Mouse (Mus musculus): ENCODE measurements around the gene Mycbp2. TPM values are rescaled to one million over a fixed set of nuclear protein-coding genes. Genes with fewer than 3 reads are reported as not detected.

The Mycbp2 gene
- polyA plus RNA-seq, 1 experiment, result 17.8 TPM

DNA sequence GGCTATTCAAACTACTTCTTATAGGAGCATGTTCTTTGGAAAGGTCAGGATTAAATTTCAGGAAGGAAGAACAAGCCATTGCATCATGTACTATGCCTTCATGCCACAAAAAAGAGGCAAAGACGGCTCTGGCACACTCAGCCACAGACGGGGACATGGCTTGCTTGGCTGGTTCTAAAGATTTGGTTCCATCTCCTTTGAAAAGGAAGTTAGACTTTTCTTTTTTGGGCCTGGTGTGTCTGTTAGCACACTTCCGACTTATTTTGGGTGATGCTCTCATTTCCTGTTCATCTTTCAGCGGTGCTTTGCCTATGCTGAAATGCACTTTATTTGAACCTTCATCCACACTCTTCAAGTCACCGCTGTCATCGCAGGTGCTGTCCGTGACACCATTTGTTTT lies 190.9 kb downstream of the Mycbp2 start:
- 76% methylated on average over 7 of the region's 7 CpGs for WGBS
- no peaks in the 10 kb centered on the region for H3K27me3 ChIP-seq (replicated peaks; ENCODE audit: control insufficient read depth, insufficient read depth, low read length)
- DNase-seq, result peak; percentile 10
- peaks cover 6% of the 10 kb centered on the region for H3K36me3 ChIP-seq (ENCODE audit: control insufficient read depth, insufficient read depth, low read length)
- no peak overlapping the region for H3K27ac ChIP-seq (ENCODE audit: insufficient read depth, low read depth, low read length)
- H3K4me1 ChIP-seq (ENCODE audit: control insufficient read depth, insufficient read depth, low read length), result no peaks in the 10 kb centered on the region
- TF ChIP-seq POLR2A (IDR thresholded peaks at IDR 0.05; ENCODE audit: low read depth, low read length) (no peak), CTCF (conservative IDR thresholded peaks at IDR 0.05; ENCODE audit: insufficient read depth, insufficient read length, low read depth, low read length) (no peak)
- H3K4me3 ChIP-seq (ENCODE audit: insufficient read depth, low read depth, low read length), result no peak overlapping the region

- TF ChIP-seq CTCF (conservative IDR thresholded peaks at IDR 0.05; ENCODE audit: insufficient read depth, insufficient read length, low read depth, low read length) (no peak), POLR2A (IDR thresholded peaks at IDR 0.05; ENCODE audit: low read depth, low read length) (no peak)
- no peaks in the 10 kb centered on the region for H3K4me1 ChIP-seq (ENCODE audit: control insufficient read depth, insufficient read depth, low read length)
- no peak overlapping the region for H3K4me3 ChIP-seq (ENCODE audit: insufficient read depth, low read depth, low read length)
- peaks cover 2% of the 10 kb centered on the region for H3K36me3 ChIP-seq (ENCODE audit: control insufficient read depth, insufficient read depth, low read length)
- no peak overlapping the region for H3K27ac ChIP-seq (ENCODE audit: insufficient read depth, low read depth, low read length)
- no peaks in the 10 kb centered on the region for H3K27me3 ChIP-seq (replicated peaks; ENCODE audit: control insufficient read depth, insufficient read depth, low read length)
- no peak for DNase-seq
- 94% methylated on average over 5 of the region's 5 CpGs for WGBS
Measured at GRCm38 (mm10) chr14:103150139-103150538, 196.5 kb downstream of the Mycbp2 start.

- Histone ChIP-seq H3K4me3 (ENCODE audit: insufficient read depth, low read depth, low read length) (no peak overlapping the region), H3K27ac (ENCODE audit: insufficient read depth, low read depth, low read length) (no peak overlapping the region), H3K27me3 (replicated peaks; ENCODE audit: control insufficient read depth, insufficient read depth, low read length) (no peaks in the 10 kb centered on the region), H3K4me1 (ENCODE audit: control insufficient read depth, insufficient read depth, low read length) (no peaks in the 10 kb centered on the region), H3K36me3 (ENCODE audit: control insufficient read depth, insufficient read depth, low read length) (peaks cover 7% of the 10 kb centered on the region)
- 75% methylated on average over 2 of the region's 2 CpGs for WGBS
- TF ChIP-seq POLR2A (IDR thresholded peaks at IDR 0.05; ENCODE audit: low read depth, low read length) (no peak), CTCF (conservative IDR thresholded peaks at IDR 0.05; ENCODE audit: insufficient read depth, insufficient read length, low read depth, low read length) (peak; percentile 77)
- peak; percentile 58 for DNase-seq
Measured at GRCm38 (mm10) chr14:103131991-103132390, 214.6 kb downstream of the Mycbp2 start.

DNA sequence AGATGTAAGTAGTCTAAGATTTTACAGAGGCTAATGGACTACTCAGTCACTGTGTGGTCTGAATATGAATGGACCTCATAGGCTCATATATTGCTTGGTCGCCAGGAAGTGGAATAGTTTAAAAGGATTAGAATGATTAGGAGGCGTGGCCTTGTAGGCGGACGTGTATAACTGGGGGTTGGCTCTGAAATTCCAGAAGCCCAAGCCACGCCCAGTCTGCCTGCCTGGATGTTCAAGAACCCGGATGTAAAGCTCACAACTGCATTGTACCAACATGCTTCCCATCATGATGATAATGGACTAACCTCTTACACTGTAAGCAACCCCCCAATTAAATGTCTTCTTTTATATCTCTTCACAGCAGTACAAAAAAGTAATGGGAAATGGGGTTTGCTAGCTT lies 220.9 kb downstream of the Mycbp2 start:
- WGBS, result 90% methylated on average over 6 of the region's 6 CpGs
- Histone ChIP-seq H3K4me3 (ENCODE audit: insufficient read depth, low read depth, low read length) (no peak overlapping the region), H3K4me1 (ENCODE audit: control insufficient read depth, insufficient read depth, low read length) (no peaks in the 10 kb centered on the region), H3K27ac (ENCODE audit: insufficient read depth, low read depth, low read length) (no peak overlapping the region), H3K36me3 (ENCODE audit: control insufficient read depth, insufficient read depth, low read length) (peaks cover 15% of the 10 kb centered on the region), H3K27me3 (replicated peaks; ENCODE audit: control insufficient read depth, insufficient read depth, low read length) (no peaks in the 10 kb centered on the region)
- no peak for TF ChIP-seq CTCF (conservative IDR thresholded peaks at IDR 0.05; ENCODE audit: insufficient read depth, insufficient read length, low read depth, low read length)
- TF ChIP-seq POLR2A (IDR thresholded peaks at IDR 0.05; ENCODE audit: low read depth, low read length), result no peak
- DNase-seq, result no peak

GRCm38 (mm10) chr14:103114994-103115670 lies 231.5 kb downstream of the Mycbp2 start:
- no peak overlapping the region for H3K27ac ChIP-seq (ENCODE audit: insufficient read depth, low read depth, low read length)
- WGBS, result 69% methylated on average over 3 of the region's 3 CpGs

GRCm38 (mm10) chr14:103112606-103113363 lies 233.8 kb downstream of the Mycbp2 start:
- Histone ChIP-seq H3K27me3 (replicated peaks; ENCODE audit: control insufficient read depth, insufficient read depth, low read length) (no peaks in the 10 kb centered on the region), H3K4me1 (ENCODE audit: control insufficient read depth, insufficient read depth, low read length) (peaks cover 4% of the 10 kb centered on the region; the same call in 1 of the 2 replicates), H3K36me3 (ENCODE audit: control insufficient read depth, insufficient read depth, low read length) (peaks cover 2% of the 10 kb centered on the region), H3K27ac (ENCODE audit: insufficient read depth, low read depth, low read length) (peak overlapping the region; percentile 51), H3K4me3 (ENCODE audit: insufficient read depth, low read depth, low read length) (no peak overlapping the region)
- DNase-seq, result peak; percentile 82
- TF ChIP-seq CTCF (conservative IDR thresholded peaks at IDR 0.05; ENCODE audit: insufficient read depth, insufficient read length, low read depth, low read length), result no peak
- TF ChIP-seq POLR2A (IDR thresholded peaks at IDR 0.05; ENCODE audit: low read depth, low read length), result no peak
- 60% methylated on average over 3 of the region's 3 CpGs for WGBS

More at GRCm38 (mm10) chr14:103114994-103115670, 231.5 kb downstream of the Mycbp2 start:
- H3K4me3 ChIP-seq (ENCODE audit: insufficient read depth, low read depth, low read length), result no peak overlapping the region
- TF ChIP-seq POLR2A (IDR thresholded peaks at IDR 0.05; ENCODE audit: low read depth, low read length), result no peak
- no peak for TF ChIP-seq CTCF (conservative IDR thresholded peaks at IDR 0.05; ENCODE audit: insufficient read depth, insufficient read length, low read depth, low read length)
- peak; percentile 27 for DNase-seq
- peaks cover 2% of the 10 kb centered on the region for H3K36me3 ChIP-seq (ENCODE audit: control insufficient read depth, insufficient read depth, low read length)
- no peaks in the 10 kb centered on the region for H3K27me3 ChIP-seq (replicated peaks; ENCODE audit: control insufficient read depth, insufficient read depth, low read length)
- peaks cover 4% of the 10 kb centered on the region; the same call in 1 of the 2 replicates for H3K4me1 ChIP-seq (ENCODE audit: control insufficient read depth, insufficient read depth, low read length)

DNA sequence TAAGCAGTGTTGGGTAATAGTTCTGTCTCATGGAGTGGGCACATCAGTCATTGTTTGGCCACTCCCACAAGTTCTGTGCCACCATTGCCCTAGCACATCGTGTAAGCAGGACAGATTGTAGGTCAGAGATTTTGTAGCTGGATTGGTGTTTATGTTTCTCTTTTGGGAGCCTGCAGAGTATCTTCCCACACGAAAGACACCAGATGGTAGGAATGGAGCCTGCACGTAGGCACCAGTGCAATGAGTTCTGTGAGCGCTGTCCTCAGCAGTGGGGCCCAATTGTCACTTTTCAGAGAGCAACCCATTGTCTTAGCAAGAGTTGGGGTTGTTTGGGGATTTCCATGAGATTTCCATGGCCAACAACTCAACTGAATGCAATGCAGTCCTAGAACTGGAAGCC lies 236.6 kb downstream of the Mycbp2 start:
- Histone ChIP-seq H3K36me3 (ENCODE audit: control insufficient read depth, insufficient read depth, low read length) (no peaks in the 10 kb centered on the region; the same call in 1 of the 2 replicates), H3K27me3 (replicated peaks; ENCODE audit: control insufficient read depth, insufficient read depth, low read length) (no peaks in the 10 kb centered on the region), H3K4me1 (ENCODE audit: control insufficient read depth, insufficient read depth, low read length) (peaks cover 4% of the 10 kb centered on the region; the same call in 1 of the 2 replicates), H3K4me3 (ENCODE audit: insufficient read depth, low read depth, low read length) (no peak overlapping the region), H3K27ac (ENCODE audit: insufficient read depth, low read depth, low read length) (no peak overlapping the region)
- TF ChIP-seq CTCF (conservative IDR thresholded peaks at IDR 0.05; ENCODE audit: insufficient read depth, insufficient read length, low read depth, low read length), result no peak
- DNase-seq, result no peak
- 91% methylated on average over 4 of the region's 4 CpGs for WGBS
